Mouse (Mus musculus) gastrocnemius, postnatal 14 days (tissue): ENCODE data around the gene Tyk2. TPM values are rescaled to one million over a fixed set of nuclear protein-coding genes. Genes with fewer than 3 reads are reported as not detected.
A peak's percentile ranks its signal among the peaks of the same experiment; 100 is the strongest.

Experiments used
- DNase-seq: peaks from one replicate; pipeline ENCODE4 v3.0.0; 2021; ENCODE audit warnings: mixed read lengths
- intact Hi-C: fragments of 180-260 bp; cut with DNase I; formaldehyde crosslinking; loops from one replicate; pipeline ENCODE4 v1.15.1; 2025; ENCODE audit warnings: low total_unique reads
- microRNA-seq, 2 experiments: library from miRNA; unstranded; fragments of <30 nt; microRNA quantifications; one replicate each; pipeline ENCODE4 v1.2.0; 2021
- total RNA-seq, 2 experiments: library from RNA; stranded (reverse); gene quantifications; 2 replicates each; pipeline ENCODE4 v1.2.3; 2021

Tyk2 gene
- total RNA-seq, 2 experiments from 2014 or later: 4.9 to 5.3 TPM

- DNase-seq: no peak
- intact Hi-C loops: no loop called here
Observed at GRCm38 (mm10) chr9:21074173-21074572, 56.9 kb downstream of the Tyk2 start.

DNA sequence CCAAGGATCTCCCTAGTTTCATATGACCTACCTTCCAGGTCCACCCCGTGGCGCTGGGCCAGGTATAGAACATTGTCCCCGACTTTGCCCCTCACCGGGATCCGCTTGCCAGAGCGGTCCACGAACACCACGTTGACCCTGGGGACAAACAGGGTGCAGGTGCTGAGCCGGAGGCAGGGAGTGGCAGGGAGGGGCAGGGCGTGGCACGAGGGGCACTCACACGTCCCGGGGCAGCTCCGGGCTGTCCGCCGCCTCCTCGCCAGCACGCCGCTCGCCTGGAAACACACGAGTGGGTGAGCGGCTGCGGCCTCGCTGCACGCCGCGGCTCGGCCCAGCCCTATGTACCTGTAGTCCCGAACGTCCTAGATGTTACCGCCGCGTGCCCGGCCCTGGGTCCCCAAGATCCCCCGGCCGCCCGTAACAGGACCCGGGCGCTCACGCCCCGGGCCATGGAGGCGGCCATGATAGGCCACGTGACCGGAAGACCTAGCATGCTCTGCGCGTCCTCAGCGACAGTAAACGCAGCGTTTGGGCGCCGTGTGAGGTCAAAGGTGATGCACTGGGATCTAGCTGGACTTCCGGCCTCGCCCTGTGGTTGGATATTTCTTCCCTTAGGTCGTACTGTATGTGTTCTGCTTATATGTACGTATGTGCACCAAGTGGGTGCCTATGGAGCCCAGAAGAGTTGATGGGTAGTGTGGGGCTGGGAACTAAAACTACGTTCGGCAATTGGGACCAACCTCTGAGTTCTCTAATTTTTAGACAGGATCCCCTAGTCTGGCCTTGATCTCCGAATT, 57.8 kb downstream of the Tyk2 start, which contains the start of the genes Gm49373 and Fdx1l:
Gene Gm49373 (minus strand): TSS at position 53 of the 797 bp plus-strand sequence.
Gene Fdx1l (minus strand): TSS at position 571 of the 797 bp plus-strand sequence.
- intact Hi-C loops: no loop called here
- peak; percentile 89 for DNase-seq

DNA sequence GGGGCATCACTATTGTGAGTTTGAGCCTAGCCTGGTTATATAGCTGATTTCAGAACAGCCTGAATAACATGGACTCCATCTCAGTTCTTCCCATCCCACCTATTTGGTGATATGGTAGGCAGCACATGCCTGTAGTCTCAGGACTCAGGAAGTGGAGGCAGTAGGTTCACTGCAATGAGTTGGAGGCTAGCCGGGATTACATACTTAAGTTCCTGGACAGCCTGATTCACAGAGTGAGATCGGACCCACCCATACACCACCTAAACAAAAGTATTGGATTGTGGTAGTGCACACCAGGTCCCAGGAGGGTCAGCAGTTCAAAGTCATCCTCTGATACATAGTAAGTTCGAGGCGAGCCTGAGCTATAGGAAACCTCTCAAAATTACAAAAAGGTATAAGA, 58.4 kb downstream of the Tyk2 start:
- intact Hi-C loops: no loop called here
- DNase-seq: no peak

DNA sequence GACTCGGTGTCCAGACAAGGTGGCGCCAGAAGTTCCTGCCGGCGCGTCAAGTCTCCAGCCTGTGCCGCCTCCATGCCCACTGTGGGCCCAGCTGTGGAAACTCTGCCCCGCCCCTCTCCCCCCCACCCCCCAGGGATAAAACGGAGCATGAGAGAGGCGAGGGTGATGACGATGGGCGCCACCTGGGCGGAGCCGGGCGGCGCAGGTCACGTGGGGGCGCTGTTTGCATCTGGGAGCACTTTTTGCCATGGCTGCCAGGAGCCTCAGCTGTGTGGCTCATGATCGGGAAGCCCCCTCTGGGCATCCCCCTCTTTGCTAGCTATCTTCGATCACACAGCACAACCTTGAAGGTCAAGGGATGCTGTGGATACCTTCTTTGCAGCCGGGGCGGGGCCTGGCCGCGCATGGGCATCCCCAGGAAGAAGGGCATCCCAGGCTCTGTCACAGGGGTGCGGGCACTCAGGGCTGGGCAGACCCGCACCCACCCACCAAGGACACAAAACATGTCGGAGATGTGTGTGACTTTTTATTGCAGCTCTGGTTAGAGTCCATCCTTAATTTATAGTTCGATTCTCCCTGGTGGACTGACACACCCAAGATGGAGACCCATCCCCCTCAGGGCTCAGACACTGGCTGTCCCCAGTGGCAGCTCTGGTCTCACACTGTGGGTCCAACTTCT, 63.9 kb downstream of the Tyk2 start, which contains the start of gene Zglp1:
Gene Zglp1 (minus strand): TSS at position 88 of the 679 bp plus-strand sequence.
- intact Hi-C loops: no loop called here
- no peak for DNase-seq

GRCm38 (mm10) chr9:21062928-21063327, 68.1 kb downstream of the Tyk2 start:
- no peak for DNase-seq
- intact Hi-C loops: no loop called here

Small RNA genes within 50 kb of the gene (microRNA-seq; reads per million reads assigned to microRNA genes)
- gene Mir7082: 0 to 0.32 reads per million in 2 experiments

Other genes with a start within 250 kb of the Tyk2 start
- gene Ppan, start 243.1 kb downstream of the Tyk2 start, total RNA-seq: 10 to 100 TPM in 1 of 2 experiments, 1 to 10 TPM in 1; 9.7 to 11.9 TPM
- 100 to 1,000 TPM; 105 to 114 TPM for gene Eif3g, start 232.6 kb downstream of the Tyk2 start, total RNA-seq
- gene Dnmt1, start 171.4 kb downstream of the Tyk2 start, total RNA-seq: 10 to 100 TPM; 11.6 to 12.8 TPM
- gene S1pr2, start 154.5 kb downstream of the Tyk2 start, total RNA-seq: 1 to 10 TPM; 4.5 to 7.8 TPM
- gene Mrpl4, start 128.5 kb downstream of the Tyk2 start, total RNA-seq: 10 to 100 TPM; 50.8 to 54.9 TPM
- 1 to 10 TPM; 3.1 to 3.4 TPM for gene Icam1, start 115.3 kb downstream of the Tyk2 start, total RNA-seq
- under 1 TPM; 0.29 to 0.43 TPM for gene Icam4, start 101.9 kb downstream of the Tyk2 start, total RNA-seq
- gene Icam5, start 99.2 kb downstream of the Tyk2 start, total RNA-seq: under 1 TPM; 0.07 to 0.10 TPM
- not detected for gene Zglp1, start 64.2 kb downstream of the Tyk2 start, total RNA-seq
- under 1 TPM in 1 of 2 experiments, not detected in 1; 0.13 TPM for gene Gm49373, start 58.1 kb downstream of the Tyk2 start, total RNA-seq
- gene Fdx1l, start 57.6 kb downstream of the Tyk2 start, total RNA-seq: 10 to 100 TPM; 25.5 to 26.5 TPM
- gene Gm38431, start 39.2 kb downstream of the Tyk2 start, total RNA-seq: 1 to 10 TPM in 1 of 2 experiments, under 1 TPM in 1; 0.92 to 1.1 TPM
- 10 to 100 TPM; 16.2 to 19.6 TPM for gene Raver1, start 39.2 kb downstream of the Tyk2 start, total RNA-seq
- 100 to 1,000 TPM; 138 to 139 TPM for gene Cdc37, start 18.7 kb upstream of the Tyk2 start, total RNA-seq
- 10 to 100 TPM; 26.1 to 27.1 TPM for gene Pde4a, start 34.5 kb upstream of the Tyk2 start, total RNA-seq
- 10 to 100 TPM; 53.6 to 55.2 TPM for gene Keap1, start 108.1 kb upstream of the Tyk2 start, total RNA-seq
- under 1 TPM; 0.10 to 0.27 TPM for gene S1pr5, start 117.2 kb upstream of the Tyk2 start, total RNA-seq
- gene Atg4d, start 134.1 kb upstream of the Tyk2 start, total RNA-seq: 10 to 100 TPM; 36.2 to 39.6 TPM
- gene Kri1, start 156.7 kb upstream of the Tyk2 start, total RNA-seq: 10 to 100 TPM; 10.5 to 11.9 TPM
- 10 to 100 TPM; 12.0 to 13.2 TPM for gene Cdkn2d, start 160.2 kb upstream of the Tyk2 start, total RNA-seq
- gene Ap1m2, start 181.1 kb upstream of the Tyk2 start, total RNA-seq: not detected
- gene Slc44a2, start 189.5 kb upstream of the Tyk2 start, total RNA-seq: 100 to 1,000 TPM; 104 to 117 TPM
- 10 to 100 TPM; 22.3 to 28.5 TPM for gene Ilf3, start 236.6 kb upstream of the Tyk2 start, total RNA-seq